Mouse (Mus musculus) embryonic fibroblast, embryonic 13.5 days (primary cell): ENCODE data around the gene Mfsd2a.

ENCODE experiments used
- CTCF ChIP-seq: IDR thresholded peaks from 2 replicates; pipeline ENCODE4 v1.5.1; 2011; ENCODE audit warnings: mild to moderate bottlenecking, control low read depth, low read length, moderate library complexity, borderline replicate concordance; ENCODE audit not compliant: insufficient read depth
- POLR2A ChIP-seq: IDR thresholded peaks from 2 replicates; pipeline ENCODE4 v1.6.1; 2011; ENCODE audit warnings: low read depth, mild to moderate bottlenecking, control low read depth, low read length, moderate library complexity

GRCm38 (mm10) chr4:122914186-122914585 lies 46.8 kb downstream of the Mfsd2a start:
- TF ChIP-seq POLR2A (no peak), CTCF (no peak)
